Mouse (Mus musculus) erythroblast, embryonic 14.5 days (primary cell): Measurements from ENCODE around the gene Eif2b2.

Experiments used
- GATA1 ChIP-seq: IDR thresholded peaks from 2 replicates; pipeline ENCODE4 v1.6.1; 2012; ENCODE audit warnings: low read length, inconsistent platforms, mixed read lengths
- TAL1 ChIP-seq: IDR thresholded peaks from 3 replicates; pipeline ENCODE4 v1.6.1; 2012; ENCODE audit warnings: low read length, inconsistent platforms, mixed read lengths

- TF ChIP-seq GATA1 = no peak
- no peak for TF ChIP-seq TAL1
These were observed 24.2 kb upstream of the Eif2b2 start for GRCm38 (mm10) chr12:85195086-85195485.
